Mouse (Mus musculus) erythroblast, embryonic 14.5 days (primary cell): ENCODE data around the gene 2510039O18Rik.

Source experiments
- GATA1 ChIP-seq: IDR thresholded peaks from 2 replicates; pipeline ENCODE4 v1.6.1; 2012; ENCODE audit warnings: low read length, inconsistent platforms, mixed read lengths
- TAL1 ChIP-seq: IDR thresholded peaks from 3 replicates; pipeline ENCODE4 v1.6.1; 2012; ENCODE audit warnings: low read length, inconsistent platforms, mixed read lengths

- TF ChIP-seq GATA1, result no peak
- no peak for TF ChIP-seq TAL1
These were observed 3.7 kb upstream of the 2510039O18Rik start for GRCm38 (mm10) chr4:147937021-147937420.
